Mouse (Mus musculus) heart, embryonic 13.5 days (tissue): ENCODE data around the gene Atg7. TPM values are rescaled to one million over a fixed set of nuclear protein-coding genes. Genes with fewer than 3 reads are reported as not detected.

Source experiments
- ATAC-seq: fragments of 200-750 bp; cut with Nextera tagmentation; 2 replicates; pipeline ENCODE4 v1.8.0; 2017; ENCODE audit warnings: moderate TSS enrichment; ENCODE audit not compliant: insufficient number of reproducible peaks, low FRiP score, low TSS enrichment; ENCODE audit errors: extremely low read depth
- H3K27ac ChIP-seq: fragments of 300-500 bp; sonication (generic); replicated peaks from 2 replicates; pipeline ENCODE4 v1.5.1; 2015; ENCODE audit warnings: moderate library complexity, mild to moderate bottlenecking, inconsistent platforms
- H3K27me3 ChIP-seq: fragments of 300-500 bp; sonication (generic); replicated peaks from 2 replicates; pipeline ENCODE4 v1.6.1; 2015; ENCODE audit warnings: mild to moderate bottlenecking, inconsistent platforms
- H3K36me3 ChIP-seq: fragments of 300-500 bp; sonication (generic); 2 replicates; pipeline ENCODE4 v1.6.1; 2015; ENCODE audit warnings: mild to moderate bottlenecking, inconsistent platforms
- H3K4me1 ChIP-seq: fragments of 300-500 bp; sonication (generic); 2 replicates; pipeline ENCODE4 v1.6.1; 2015; ENCODE audit warnings: inconsistent platforms
- H3K4me2 ChIP-seq: fragments of 300-500 bp; sonication (generic); 2 replicates; pipeline ENCODE4 v1.6.1; 2015; ENCODE audit warnings: inconsistent platforms, mild to moderate bottlenecking, moderate library complexity
- H3K4me3 ChIP-seq: fragments of 300-500 bp; sonication (generic); 2 replicates; pipeline ENCODE4 v1.5.1; 2015; ENCODE audit warnings: moderate library complexity, mild to moderate bottlenecking, inconsistent platforms
- H3K9ac ChIP-seq: fragments of 300-500 bp; sonication (generic); 2 replicates; pipeline ENCODE4 v1.6.1; 2015; ENCODE audit warnings: inconsistent platforms, mild to moderate bottlenecking, moderate library complexity
- H3K9me3 ChIP-seq: fragments of 300-500 bp; sonication (generic); 2 replicates; pipeline ENCODE4 v1.6.1; 2016; ENCODE audit warnings: inconsistent platforms
- WGBS: fragments of 180-500 bp; shearing (Covaris S2); methylation state at CpG from one replicate; pipeline ENCODE4 v1.1.7; 2015; ENCODE audit warnings: mixed read lengths; 5-methylcytosine and 5-hydroxymethylcytosine counted together
- polyA plus RNA-seq: library from polyadenylated mRNA; unstranded; fragments of >200 nt; fragmentation: Nextera tagmentation; extraction: Ambion mirVana; gene quantifications from 2 replicates; pipeline ENCODE4 v1.2.1, GENCODE M21; 2015

Atg7 gene
- polyA plus RNA-seq, 1 experiment from 2014 or later = 17.5 TPM

GRCm38 (mm10) chr6:114894548-114895106, 251.7 kb downstream of the Atg7 start:
- no peak for ATAC-seq
- Histone ChIP-seq H3K4me3 (no peak overlapping the region), H3K4me2 (no peak overlapping the region), H3K9ac (0 out of 2 replicates have a peak overlapping the region, but pooled peaks have one; percentile 0), H3K36me3 (peaks cover 44% of the 10 kb centered on the region), H3K27ac (peak overlapping the region; percentile 82), H3K27me3 (no peaks in the 10 kb centered on the region), H3K9me3 (no peaks in the 10 kb centered on the region), H3K4me1 (peaks cover 90% of the 10 kb centered on the region)
- WGBS = 49% methylated on average over 4 of the region's 4 CpGs

- Histone ChIP-seq H3K4me3 (no peak overlapping the region), H3K4me2 (no peak overlapping the region), H3K36me3 (peaks cover 47% of the 10 kb centered on the region), H3K4me1 (peaks cover 92% of the 10 kb centered on the region), H3K9ac (no peak overlapping the region), H3K27me3 (no peaks in the 10 kb centered on the region), H3K27ac (no peak overlapping the region), H3K9me3 (no peaks in the 10 kb centered on the region)
- ATAC-seq = no peak
- WGBS = 85% methylated on average over 7 of the region's 7 CpGs
Observed at GRCm38 (mm10) chr6:114895191-114895590, 252.3 kb downstream of the Atg7 start.

GRCm38 (mm10) chr6:114896281-114896680, 253.4 kb downstream of the Atg7 start:
- Histone ChIP-seq H3K9ac (no peak overlapping the region), H3K4me2 (no peak overlapping the region), H3K4me1 (peaks cover 92% of the 10 kb centered on the region), H3K27me3 (no peaks in the 10 kb centered on the region), H3K9me3 (no peaks in the 10 kb centered on the region), H3K4me3 (no peak overlapping the region), H3K27ac (peak overlapping the region; percentile 40; the same call in 1 of the 2 replicates), H3K36me3 (peaks cover 46% of the 10 kb centered on the region)
- WGBS = 34% methylated on average over 2 of the region's 2 CpGs
- no peak for ATAC-seq

GRCm38 (mm10) chr6:114898949-114899348, 256.1 kb downstream of the Atg7 start:
- Histone ChIP-seq H3K27me3 (no peaks in the 10 kb centered on the region), H3K27ac (no peak overlapping the region), H3K4me2 (no peak overlapping the region), H3K9me3 (no peaks in the 10 kb centered on the region), H3K9ac (no peak overlapping the region), H3K4me1 (peaks cover 92% of the 10 kb centered on the region), H3K4me3 (no peak overlapping the region), H3K36me3 (peaks cover 46% of the 10 kb centered on the region)
- 85% methylated on average over 4 of the region's 4 CpGs for WGBS
- ATAC-seq = no peak

GRCm38 (mm10) chr6:114899652-114900051, 256.8 kb downstream of the Atg7 start:
- H3K27ac ChIP-seq = peak overlapping the region; percentile 81
- H3K27me3 ChIP-seq = no peaks in the 10 kb centered on the region
- peak overlapping the region; percentile 61 for H3K4me2 ChIP-seq
- peaks cover 92% of the 10 kb centered on the region for H3K4me1 ChIP-seq
- whole genome bisulfite sequencing = 31% methylated on average over 7 of the region's 7 CpGs
- peak overlapping the region; percentile 21 for H3K4me3 ChIP-seq
- no peak for ATAC-seq
- H3K9ac ChIP-seq = peak overlapping the region; percentile 69
- H3K36me3 ChIP-seq = peaks cover 46% of the 10 kb centered on the region
- H3K9me3 ChIP-seq = no peaks in the 10 kb centered on the region

- 30% methylated on average over 10 of the region's 10 CpGs for WGBS
- H3K9ac ChIP-seq = peak overlapping the region; percentile 69
- H3K36me3 ChIP-seq = peaks cover 45% of the 10 kb centered on the region
- H3K27ac ChIP-seq = peak overlapping the region; percentile 81
- peak overlapping the region; percentile 61 for H3K4me2 ChIP-seq
- H3K9me3 ChIP-seq = no peaks in the 10 kb centered on the region
- H3K27me3 ChIP-seq = no peaks in the 10 kb centered on the region
- ATAC-seq = no peak
- peak overlapping the region; percentile 21 for H3K4me3 ChIP-seq
- H3K4me1 ChIP-seq = peaks cover 94% of the 10 kb centered on the region
Observed at GRCm38 (mm10) chr6:114900194-114900593, 257.3 kb downstream of the Atg7 start.

DNA sequence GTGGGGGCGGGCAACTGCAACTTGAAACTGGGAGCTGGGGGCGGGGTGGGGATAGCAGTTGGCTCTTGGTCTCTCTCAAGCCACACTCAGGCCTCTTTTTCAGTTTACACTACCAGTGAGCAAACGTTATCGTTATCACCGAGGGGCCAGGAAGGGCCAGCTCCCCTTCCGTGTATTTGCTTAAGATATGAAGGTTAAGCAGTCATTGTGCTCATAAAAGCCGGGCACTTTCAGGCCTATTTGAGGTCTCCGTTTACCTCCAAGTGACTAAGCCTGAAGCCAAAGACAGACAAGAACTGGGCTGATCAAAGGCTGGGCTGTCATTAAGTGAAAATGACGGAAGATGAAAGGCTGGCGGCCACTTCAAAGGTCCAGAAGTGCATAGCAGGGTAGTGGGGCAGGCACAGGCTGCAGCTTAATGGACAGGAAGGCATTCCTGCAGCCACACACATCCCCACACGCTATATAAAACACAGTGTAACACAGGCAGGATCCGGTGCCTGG, 258.5 kb downstream of the Atg7 start:
- Histone ChIP-seq H3K4me1 (peaks cover 96% of the 10 kb centered on the region), H3K9ac (peak overlapping the region; percentile 62), H3K4me3 (peak overlapping the region; percentile 32), H3K9me3 (no peaks in the 10 kb centered on the region), H3K27me3 (no peaks in the 10 kb centered on the region), H3K27ac (peak overlapping the region; percentile 81), H3K4me2 (peak overlapping the region; percentile 61), H3K36me3 (peaks cover 35% of the 10 kb centered on the region)
- WGBS = 3% methylated on average over 12 of the region's 12 CpGs
- peak; percentile 56 for ATAC-seq

GRCm38 (mm10) chr6:114901921-114902320, 259.0 kb downstream of the Atg7 start:
- WGBS = 12% methylated on average over 4 of the region's 4 CpGs
- peak overlapping the region; percentile 32 for H3K4me3 ChIP-seq
- H3K9ac ChIP-seq = peak overlapping the region; percentile 62
- H3K4me1 ChIP-seq = peaks cover 96% of the 10 kb centered on the region
- H3K27ac ChIP-seq = peak overlapping the region; percentile 81
- H3K4me2 ChIP-seq = peak overlapping the region; percentile 61
- H3K27me3 ChIP-seq = no peaks in the 10 kb centered on the region
- H3K9me3 ChIP-seq = no peaks in the 10 kb centered on the region
- H3K36me3 ChIP-seq = peaks cover 31% of the 10 kb centered on the region
- no peak for ATAC-seq

- H3K36me3 ChIP-seq = peaks cover 20% of the 10 kb centered on the region
- peaks cover 99% of the 10 kb centered on the region for H3K4me1 ChIP-seq
- H3K27ac ChIP-seq = no peak overlapping the region
- no peak overlapping the region for H3K4me2 ChIP-seq
- no peak for ATAC-seq
- no peaks in the 10 kb centered on the region for H3K27me3 ChIP-seq
- H3K4me3 ChIP-seq = no peak overlapping the region
- no peaks in the 10 kb centered on the region for H3K9me3 ChIP-seq
- WGBS = 46% methylated on average over 6 of the region's 6 CpGs
- no peak overlapping the region for H3K9ac ChIP-seq
Observed at GRCm38 (mm10) chr6:114904233-114904632, 261.3 kb downstream of the Atg7 start.

- Histone ChIP-seq H3K4me3 (no peak overlapping the region), H3K9me3 (no peaks in the 10 kb centered on the region), H3K4me2 (no peak overlapping the region), H3K4me1 (peaks cover 96% of the 10 kb centered on the region), H3K36me3 (peaks cover 19% of the 10 kb centered on the region), H3K27ac (no peak overlapping the region), H3K27me3 (no peaks in the 10 kb centered on the region), H3K9ac (no peak overlapping the region)
- WGBS = 86% methylated on average over 3 of the region's 3 CpGs
- ATAC-seq = no peak
Observed at GRCm38 (mm10) chr6:114904818-114905217, 261.9 kb downstream of the Atg7 start.

DNA sequence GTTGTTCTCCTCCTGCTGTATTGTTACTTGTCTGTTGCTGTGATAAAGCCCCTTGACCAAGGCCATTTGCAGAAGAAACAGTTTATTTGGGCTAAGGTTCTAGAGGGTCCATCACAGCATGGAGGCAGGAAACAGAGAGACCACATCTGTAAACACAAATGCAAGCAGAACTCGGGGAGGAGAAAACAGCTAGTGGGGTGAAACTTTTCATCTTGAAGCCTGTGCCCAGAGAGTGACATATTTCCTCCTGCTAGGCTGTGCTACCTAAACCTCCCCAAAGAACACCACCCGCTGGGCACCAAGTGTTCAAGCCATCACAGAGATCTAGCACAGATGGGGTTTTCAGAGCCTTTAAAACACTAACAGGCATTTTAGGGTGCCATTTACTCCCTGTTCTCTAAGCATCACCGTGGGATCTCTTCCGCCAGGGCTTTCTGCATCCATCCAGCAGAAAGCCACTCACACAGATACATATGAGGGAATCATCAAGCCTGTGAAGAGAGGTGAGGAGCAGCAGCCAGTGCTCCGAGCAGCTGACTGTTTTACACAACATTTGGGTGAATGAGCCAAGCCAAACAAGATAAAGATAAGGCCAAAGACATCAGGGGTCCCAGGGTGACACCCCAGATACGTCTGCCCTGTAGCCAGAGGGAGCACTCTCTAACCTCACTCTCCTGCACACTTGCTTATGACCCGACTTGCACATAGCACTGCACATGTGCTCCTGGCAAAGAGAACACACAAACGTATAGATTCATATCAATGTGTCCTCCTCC, 262.5 kb downstream of the Atg7 start:
- 51% methylated on average over 8 of the region's 8 CpGs for WGBS
- Histone ChIP-seq H3K36me3 (peaks cover 14% of the 10 kb centered on the region), H3K9ac (no peak overlapping the region), H3K4me1 (peaks cover 92% of the 10 kb centered on the region), H3K9me3 (no peaks in the 10 kb centered on the region), H3K4me2 (no peak overlapping the region), H3K27ac (no peak overlapping the region), H3K4me3 (no peak overlapping the region), H3K27me3 (no peaks in the 10 kb centered on the region)
- no peak for ATAC-seq
